Mouse (Mus musculus) ES-Bruce4 (cell line): ENCODE measurements around the gene Cdk17.

Experiments used
- CTCF ChIP-seq: IDR thresholded peaks from one replicate; pipeline ENCODE4 v1.8.1; 2011; ENCODE audit warnings: low read depth, low read length
- EP300 ChIP-seq: IDR thresholded peaks from 2 replicates; pipeline ENCODE4 v1.6.1; 2011; ENCODE audit warnings: low read depth, low read length; ENCODE audit not compliant: insufficient read depth
- POLR2A ChIP-seq: IDR thresholded peaks from one replicate; pipeline ENCODE4 v1.8.1; 2011; ENCODE audit warnings: low read length; ENCODE audit not compliant: insufficient read depth

- TF ChIP-seq CTCF (no peak), POLR2A (no peak), EP300 (no peak)
These were observed 2.4 kb downstream of the Cdk17 start for GRCm38 (mm10) chr10:93162972-93163660.
